Mouse (Mus musculus): Measurements from ENCODE around the gene Mvb12a.

Mvb12a gene

GRCm38 (mm10) chr8:71542632-71543343, at the start of gene Mvb12a:
TSS of gene Mvb12a (plus strand) at chr8:71542922.
- peak; percentile 94 to 99 for DNase-seq

GRCm38 (mm10) chr8:71495039-71495438, 47.7 kb upstream of the Mvb12a start:
- peak; percentile 87 to 89 for DNase-seq

GRCm38 (mm10) chr8:71495811-71496210, 46.9 kb upstream of the Mvb12a start:
- DNase-seq = peak in 1 of 2 experiments; percentile 43

- DNase-seq = peak; percentile 75 to 82
Measured at GRCm38 (mm10) chr8:71496481-71496880, 46.2 kb upstream of the Mvb12a start.

- DNase-seq = peak; percentile 50 to 57
Measured at GRCm38 (mm10) chr8:71497077-71497645, 45.6 kb upstream of the Mvb12a start.

- peak in 1 of 2 experiments; percentile 27 for DNase-seq
Measured at GRCm38 (mm10) chr8:71497881-71498501, 44.7 kb upstream of the Mvb12a start.

- DNase-seq = no peak
Measured at GRCm38 (mm10) chr8:71498816-71499690, 43.7 kb upstream of the Mvb12a start.

GRCm38 (mm10) chr8:71504349-71504748, 38.4 kb upstream of the Mvb12a start:
- DNase-seq = no peak

- no peak for DNase-seq
Measured at GRCm38 (mm10) chr8:71505326-71505725, 37.4 kb upstream of the Mvb12a start.

GRCm38 (mm10) chr8:71505979-71506378, 36.7 kb upstream of the Mvb12a start:
- peak; percentile 75 to 76 for DNase-seq

- peak; percentile 83 to 91 for DNase-seq
Measured at GRCm38 (mm10) chr8:71507589-71508104, 35.1 kb upstream of the Mvb12a start.

GRCm38 (mm10) chr8:71509316-71509715, 33.4 kb upstream of the Mvb12a start:
- DNase-seq = no peak

GRCm38 (mm10) chr8:71511644-71512043, 31.1 kb upstream of the Mvb12a start, which contains the start of gene Plvap:
TSS of gene Plvap (minus strand) at chr8:71511752.
- DNase-seq = no peak

- DNase-seq = no peak
Measured at GRCm38 (mm10) chr8:71513018-71513754, 29.5 kb upstream of the Mvb12a start.

- DNase-seq = no peak
Measured at GRCm38 (mm10) chr8:71515043-71515442, 27.7 kb upstream of the Mvb12a start.

GRCm38 (mm10) chr8:71516786-71517185, 25.9 kb upstream of the Mvb12a start:
- DNase-seq = no peak

- peak; percentile 56 for DNase-seq
Measured at GRCm38 (mm10) chr8:71519037-71519825, 23.5 kb upstream of the Mvb12a start.

- peak; percentile 92 to 93 for DNase-seq
Measured at GRCm38 (mm10) chr8:71521634-71522033, 21.1 kb upstream of the Mvb12a start.

- DNase-seq = no peak
Measured at GRCm38 (mm10) chr8:71525226-71526050, 17.3 kb upstream of the Mvb12a start, which contains the start of gene Ccdc194. TSS of gene Ccdc194 (minus strand) at chr8:71525711.

- DNase-seq = no peak
Measured at GRCm38 (mm10) chr8:71526272-71526671, 16.4 kb upstream of the Mvb12a start.
